Mouse (Mus musculus) heart, embryonic 13.5 days (tissue): Measurements from ENCODE around the gene Lrif1. TPM values are rescaled to one million over a fixed set of nuclear protein-coding genes. Genes with fewer than 3 reads are reported as not detected.
"Not testable (repeated sequence)": the region's sequence is repeated elsewhere in the genome, so short reads cannot be mapped to it uniquely, and the experiment has no call there.

Experiments
- ATAC-seq: fragments of 200-750 bp; cut with Nextera tagmentation; 2 replicates; pipeline ENCODE4 v1.8.0; 2017; ENCODE audit warnings: moderate TSS enrichment; ENCODE audit not compliant: insufficient number of reproducible peaks, low FRiP score, low TSS enrichment; ENCODE audit errors: extremely low read depth
- H3K27ac ChIP-seq: fragments of 300-500 bp; sonication (generic); replicated peaks from 2 replicates; pipeline ENCODE4 v1.5.1; 2015; ENCODE audit warnings: moderate library complexity, mild to moderate bottlenecking, inconsistent platforms
- H3K27me3 ChIP-seq: fragments of 300-500 bp; sonication (generic); replicated peaks from 2 replicates; pipeline ENCODE4 v1.6.1; 2015; ENCODE audit warnings: mild to moderate bottlenecking, inconsistent platforms
- H3K36me3 ChIP-seq: fragments of 300-500 bp; sonication (generic); 2 replicates; pipeline ENCODE4 v1.6.1; 2015; ENCODE audit warnings: mild to moderate bottlenecking, inconsistent platforms
- H3K4me1 ChIP-seq: fragments of 300-500 bp; sonication (generic); 2 replicates; pipeline ENCODE4 v1.6.1; 2015; ENCODE audit warnings: inconsistent platforms
- H3K4me2 ChIP-seq: fragments of 300-500 bp; sonication (generic); 2 replicates; pipeline ENCODE4 v1.6.1; 2015; ENCODE audit warnings: inconsistent platforms, mild to moderate bottlenecking, moderate library complexity
- H3K4me3 ChIP-seq: fragments of 300-500 bp; sonication (generic); 2 replicates; pipeline ENCODE4 v1.5.1; 2015; ENCODE audit warnings: moderate library complexity, mild to moderate bottlenecking, inconsistent platforms
- H3K9ac ChIP-seq: fragments of 300-500 bp; sonication (generic); 2 replicates; pipeline ENCODE4 v1.6.1; 2015; ENCODE audit warnings: inconsistent platforms, mild to moderate bottlenecking, moderate library complexity
- H3K9me3 ChIP-seq: fragments of 300-500 bp; sonication (generic); 2 replicates; pipeline ENCODE4 v1.6.1; 2016; ENCODE audit warnings: inconsistent platforms
- WGBS: fragments of 180-500 bp; shearing (Covaris S2); methylation state at CpG from one replicate; pipeline ENCODE4 v1.1.7; 2015; ENCODE audit warnings: mixed read lengths; 5-methylcytosine and 5-hydroxymethylcytosine counted together
- polyA plus RNA-seq: library from polyadenylated mRNA; unstranded; fragments of >200 nt; fragmentation: Nextera tagmentation; extraction: Ambion mirVana; gene quantifications from 2 replicates; pipeline ENCODE4 v1.2.1, GENCODE M21; 2015

Lrif1 gene
- polyA plus RNA-seq, result 11.0 and 11.6 TPM in 2 replicates

DNA sequence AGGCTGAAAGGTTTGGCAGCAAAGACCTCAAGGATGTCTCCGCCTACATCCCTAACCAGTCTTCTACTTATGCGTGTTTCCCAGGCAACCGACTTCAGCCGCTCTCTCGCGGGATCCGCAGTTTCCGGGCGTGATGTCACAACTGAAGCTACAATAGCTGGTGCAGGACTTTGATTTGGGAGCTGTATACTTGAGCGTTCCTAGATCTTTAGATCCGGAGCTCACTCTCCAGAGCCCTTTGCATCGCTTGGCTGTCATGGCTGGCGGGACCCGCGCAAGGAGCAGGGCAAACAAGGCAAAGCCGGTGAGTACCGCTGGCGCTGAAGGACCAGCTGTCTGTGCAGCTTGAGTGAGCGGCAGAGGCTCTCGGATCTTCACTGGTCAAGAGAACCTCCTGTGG, at the start of gene Lrif1:
Lrif1 (plus strand) TSS at position 158 of the 400 bp plus-strand sequence.
- WGBS, result 2% methylated on average over 20 of the region's 20 CpGs
- Histone ChIP-seq H3K9ac (peak within 1 kb of the TSS; percentile 76), H3K36me3 (no peaks in the 10 kb centered on the region), H3K4me3 (peak within 1 kb of the TSS; percentile 58), H3K9me3 (no peaks in the 10 kb centered on the region), H3K4me2 (peak within 1 kb of the TSS; percentile 68), H3K4me1 (no peaks in the 10 kb centered on the region), H3K27ac (no peak within 1 kb of the TSS; the same call in 1 of the 2 replicates), H3K27me3 (no peaks in the 10 kb centered on the region)
- peak; percentile 61; the same call in 1 of the 2 replicates for ATAC-seq

DNA sequence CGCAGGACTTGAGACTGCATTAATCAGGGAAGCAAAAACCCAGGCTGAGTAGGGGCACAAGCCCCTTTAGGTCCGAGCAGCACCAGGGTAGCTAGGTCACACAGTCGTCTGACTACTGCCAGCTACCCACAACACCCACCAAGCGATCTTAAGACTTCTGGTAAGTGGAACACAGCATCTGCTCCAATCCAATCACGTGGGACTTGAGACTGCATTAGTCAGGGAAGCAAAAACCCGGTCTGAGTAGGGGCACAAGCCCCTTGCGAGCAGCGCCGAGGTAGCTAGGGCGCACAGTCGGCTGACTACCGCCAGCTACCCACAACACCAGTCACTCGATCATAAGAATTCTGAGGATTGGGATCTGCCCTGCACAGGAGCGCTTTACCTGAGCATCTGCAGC, 12.0 kb upstream of the Lrif1 start:
- H3K9ac ChIP-seq, H3K9me3 ChIP-seq, ATAC-seq, H3K4me1 ChIP-seq, H3K4me3 ChIP-seq, H3K27ac ChIP-seq, H3K27me3 ChIP-seq, H3K4me2 ChIP-seq, H3K36me3 ChIP-seq: not testable (repeated sequence)
- 53% methylated on average over 14 of the region's 14 CpGs for WGBS

DNA sequence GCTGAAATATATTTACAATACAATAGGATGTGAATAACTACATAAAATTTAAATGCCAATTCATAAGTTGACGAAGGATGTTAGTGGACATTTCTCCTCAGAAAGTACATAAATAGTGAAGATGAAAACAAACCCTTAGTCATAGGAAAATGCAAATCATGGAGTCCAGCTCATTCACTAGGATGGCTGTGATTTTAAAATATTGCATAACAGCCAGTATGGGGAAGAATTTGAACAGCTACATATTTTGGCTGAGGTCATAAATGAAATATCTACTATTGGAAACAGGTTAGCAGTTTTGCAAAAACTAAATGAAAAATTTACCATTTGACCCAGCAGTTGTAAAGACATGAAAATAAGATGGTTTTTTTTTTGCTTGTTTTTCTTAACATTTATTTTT, 594 bp downstream of the Lrif1 start:
- H3K27me3 ChIP-seq, result no peaks in the 10 kb centered on the region
- H3K9ac ChIP-seq, result peak overlapping the region; percentile 76
- no peaks in the 10 kb centered on the region for H3K4me1 ChIP-seq
- peaks cover 5% of the 10 kb centered on the region for H3K9me3 ChIP-seq
- H3K4me2 ChIP-seq, result peak overlapping the region; percentile 68
- ATAC-seq, result no peak
- 34% methylated on average over 1 of the region's 1 CpGs for WGBS
- H3K36me3 ChIP-seq, result no peaks in the 10 kb centered on the region
- H3K4me3 ChIP-seq, result peak overlapping the region; percentile 58
- H3K27ac ChIP-seq, result no peak overlapping the region

DNA sequence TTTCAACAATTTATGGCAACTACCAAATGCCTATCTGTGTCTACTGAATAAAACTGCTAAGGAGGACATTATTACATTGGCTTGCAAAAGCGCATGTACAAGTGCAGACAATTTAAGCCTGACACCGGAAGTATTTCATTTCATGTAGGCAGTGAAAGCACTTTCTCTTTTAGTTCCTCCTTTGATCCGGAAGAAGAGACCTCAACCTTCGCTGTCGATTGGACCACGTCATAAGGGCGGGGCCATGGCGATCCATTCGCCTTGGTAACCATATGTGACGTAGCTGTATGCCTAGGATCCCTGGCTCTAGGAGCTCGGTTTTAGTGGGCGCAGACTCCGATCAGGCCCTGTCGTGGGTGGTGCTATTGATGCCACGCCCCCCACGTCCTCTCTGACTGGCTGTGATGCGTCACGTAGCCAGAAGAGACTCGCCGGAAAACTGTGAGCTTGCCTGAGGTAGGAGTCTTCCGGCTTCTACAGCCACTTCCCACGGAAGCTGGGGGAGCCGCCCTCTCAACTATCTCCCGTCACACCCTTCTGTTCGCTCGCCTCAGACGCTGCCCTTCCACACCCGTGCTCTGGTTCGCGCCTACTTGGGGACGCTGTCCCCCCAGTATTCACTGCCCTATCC, 36.7 kb downstream of the Lrif1 start:
- Histone ChIP-seq H3K9ac (peak overlapping the region; percentile 83), H3K36me3 (no peaks in the 10 kb centered on the region), H3K4me3 (peak overlapping the region; percentile 78), H3K4me1 (0 out of 2 replicates have a peak, but pooled peaks cover 4% of the 10 kb centered on the region), H3K27ac (peak overlapping the region; percentile 99), H3K9me3 (no peaks in the 10 kb centered on the region; the same call in 1 of the 2 replicates), H3K27me3 (peaks cover 11% of the 10 kb centered on the region), H3K4me2 (peak overlapping the region; percentile 79)
- WGBS, result 2% methylated on average over 31 of the region's 31 CpGs
- peak; percentile 97 for ATAC-seq

DNA sequence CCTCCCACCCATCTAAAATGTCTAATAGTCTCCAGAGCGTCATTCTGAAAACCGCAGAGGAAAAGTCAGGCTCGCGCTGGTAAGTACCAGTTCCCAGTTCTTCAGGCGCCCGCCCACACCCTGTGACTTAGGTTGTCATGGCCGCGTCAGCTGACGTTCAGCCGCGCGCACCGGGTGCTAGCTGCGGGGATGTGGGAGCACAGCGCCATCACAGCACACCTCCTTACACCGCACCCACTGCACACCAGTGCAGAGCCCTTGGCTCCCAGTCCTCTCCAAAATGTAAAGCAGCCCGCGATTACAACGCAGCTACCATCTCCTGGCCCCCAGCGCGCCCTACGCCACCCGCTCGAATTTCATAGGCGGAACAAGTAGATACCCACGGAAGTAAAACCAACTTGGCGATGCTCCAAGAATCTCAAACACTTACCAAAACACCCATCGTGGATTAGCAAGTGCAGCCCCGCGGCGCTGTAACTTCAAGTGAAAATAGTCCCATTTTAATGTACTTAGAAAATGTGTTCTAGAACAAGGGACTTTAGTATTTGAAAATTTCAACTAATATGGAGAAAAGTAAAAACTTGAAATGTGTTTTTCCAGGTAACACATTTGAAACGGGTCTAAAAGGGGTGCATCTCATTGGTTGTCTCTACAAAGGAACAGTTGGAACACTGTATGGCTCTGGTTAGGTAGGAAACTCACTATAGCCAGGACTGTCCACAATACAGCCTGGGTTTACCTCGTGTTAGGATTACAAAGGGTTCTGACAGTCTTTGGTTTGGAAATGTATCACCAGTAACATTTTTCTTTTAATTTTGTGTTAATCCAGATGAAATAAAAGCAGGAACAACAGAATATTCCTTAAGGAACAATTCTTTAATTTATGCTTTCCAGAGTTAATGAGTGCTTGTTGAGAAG, 37.5 kb downstream of the Lrif1 start:
- peaks cover under 1% of the 10 kb centered on the region; the same call in 1 of the 2 replicates for H3K9me3 ChIP-seq
- H3K4me1 ChIP-seq, result 0 out of 2 replicates have a peak, but pooled peaks cover 4% of the 10 kb centered on the region
- H3K9ac ChIP-seq, result peak overlapping the region; percentile 83
- peak; percentile 83 for ATAC-seq
- 2% methylated on average over 33 of the region's 33 CpGs for WGBS
- H3K27me3 ChIP-seq, result peaks cover 11% of the 10 kb centered on the region
- H3K27ac ChIP-seq, result peak overlapping the region; percentile 99
- H3K4me2 ChIP-seq, result peak overlapping the region; percentile 79
- peaks cover 4% of the 10 kb centered on the region; the same call in 1 of the 2 replicates for H3K36me3 ChIP-seq
- H3K4me3 ChIP-seq, result peak overlapping the region; percentile 78

DNA sequence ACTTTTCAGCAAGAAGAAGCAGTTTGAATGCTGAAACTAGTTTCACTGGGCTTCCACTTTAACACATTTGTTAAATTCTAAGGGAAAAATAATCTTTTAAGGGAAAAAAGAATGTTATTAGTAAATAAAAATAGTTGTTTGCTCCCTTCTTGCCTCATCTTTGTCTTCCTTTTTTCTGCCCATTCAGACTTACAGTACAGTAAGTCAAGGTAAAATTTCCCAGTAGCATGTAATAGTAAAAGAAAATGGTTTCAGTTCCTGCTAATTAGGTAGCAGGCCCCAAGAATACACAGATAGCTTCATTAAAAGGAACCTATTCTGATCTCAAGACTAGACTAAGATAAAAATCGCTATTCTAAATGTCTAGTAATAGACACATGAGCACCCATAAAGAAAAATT, 71.1 kb downstream of the Lrif1 start:
- H3K36me3 ChIP-seq, result no peaks in the 10 kb centered on the region
- no peak overlapping the region for H3K4me2 ChIP-seq
- no peaks in the 10 kb centered on the region for H3K27me3 ChIP-seq
- H3K4me3 ChIP-seq, result no peak overlapping the region
- no peak overlapping the region for H3K9ac ChIP-seq
- 48% methylated on average over 1 of the region's 1 CpGs for WGBS
- no peak for ATAC-seq
- no peaks in the 10 kb centered on the region for H3K4me1 ChIP-seq
- no peak overlapping the region for H3K27ac ChIP-seq
- no peaks in the 10 kb centered on the region for H3K9me3 ChIP-seq

DNA sequence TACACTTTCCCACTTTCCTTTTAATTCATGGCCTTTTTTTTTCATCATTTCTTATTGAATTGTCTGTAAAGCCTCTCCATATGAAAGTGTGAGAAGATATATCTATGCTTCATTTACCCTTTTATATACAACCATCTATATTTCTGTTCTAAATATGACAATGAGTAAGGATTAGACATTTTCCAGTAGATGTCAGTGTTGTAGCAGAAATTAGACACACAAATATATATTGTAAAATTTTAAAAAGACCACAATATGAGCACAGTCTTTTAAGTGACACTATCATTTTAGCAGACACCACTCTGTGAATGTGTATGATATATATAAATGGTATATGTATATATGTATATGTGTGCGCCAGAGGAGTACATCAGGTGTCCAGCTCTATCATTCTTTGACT, 87.0 kb downstream of the Lrif1 start:
- no peaks in the 10 kb centered on the region for H3K36me3 ChIP-seq
- WGBS, result 64% methylated on average over 1 of the region's 1 CpGs
- ATAC-seq, result no peak

DNA sequence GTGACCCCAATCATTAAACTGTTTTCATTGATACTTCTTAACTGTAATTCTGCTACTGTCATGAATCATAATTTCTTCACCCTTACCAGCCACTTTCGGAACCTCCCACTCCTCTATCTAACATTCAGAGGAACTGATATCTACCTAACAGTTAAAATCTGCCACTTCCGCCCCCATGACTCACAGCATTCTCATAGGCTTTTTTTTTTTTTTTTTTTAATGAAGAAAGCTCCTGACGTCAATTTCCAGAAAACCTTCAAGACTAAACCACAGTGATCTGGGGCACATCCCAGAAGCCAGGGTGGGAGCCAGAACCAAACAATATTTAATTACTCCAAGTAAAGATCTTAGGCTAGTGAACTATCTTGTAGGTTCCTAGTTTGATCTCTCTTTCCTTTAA, 100.3 kb downstream of the Lrif1 start:
- H3K36me3 ChIP-seq, result no peaks in the 10 kb centered on the region
- no peaks in the 10 kb centered on the region for H3K27me3 ChIP-seq
- H3K4me1 ChIP-seq, result peaks cover 5% of the 10 kb centered on the region; the same call in 1 of the 2 replicates
- H3K9me3 ChIP-seq, result peaks cover 9% of the 10 kb centered on the region
- 66% methylated on average over 3 of the region's 3 CpGs for WGBS
- H3K4me3 ChIP-seq, result no peak overlapping the region
- no peak overlapping the region for H3K27ac ChIP-seq
- no peak overlapping the region for H3K4me2 ChIP-seq
- no peak for ATAC-seq
- no peak overlapping the region for H3K9ac ChIP-seq

More for the DNA sequence above, 87.0 kb downstream of the Lrif1 start:
- Histone ChIP-seq H3K9ac (no peak overlapping the region), H3K9me3 (no peaks in the 10 kb centered on the region), H3K27me3 (no peaks in the 10 kb centered on the region), H3K27ac (no peak overlapping the region), H3K4me2 (no peak overlapping the region), H3K4me3 (no peak overlapping the region), H3K4me1 (no peaks in the 10 kb centered on the region)

Other genes starting within 250 kb of the Lrif1 start
- gene Dennd2d, start 202.6 kb upstream of the Lrif1 start, polyA plus RNA-seq, result 1.7 and 1.9 TPM in 2 replicates
- 54.8 and 58.4 TPM in 2 replicates for gene Dram2, start 137.2 kb upstream of the Lrif1 start, polyA plus RNA-seq
- 26.5 and 33.0 TPM in 2 replicates for gene Cept1, start 137.2 kb upstream of the Lrif1 start, polyA plus RNA-seq
- 5.2 and 5.3 TPM in 2 replicates for gene Cd53, start 105.2 kb downstream of the Lrif1 start, polyA plus RNA-seq
- gene Olfr266, start 141.3 kb downstream of the Lrif1 start, polyA plus RNA-seq, result not detected in 2 replicates